Mouse (Mus musculus): ENCODE measurements at regions not wholly inside any gene's neighbourhood (a gene's known extent, or its start where the extent isn't known, plus 50 kb on each side); places are given as distances from the start of the nearest gene placed in this dataset.
A peak's percentile ranks its signal among the peaks of the same experiment; 100 is the strongest.

DNA sequence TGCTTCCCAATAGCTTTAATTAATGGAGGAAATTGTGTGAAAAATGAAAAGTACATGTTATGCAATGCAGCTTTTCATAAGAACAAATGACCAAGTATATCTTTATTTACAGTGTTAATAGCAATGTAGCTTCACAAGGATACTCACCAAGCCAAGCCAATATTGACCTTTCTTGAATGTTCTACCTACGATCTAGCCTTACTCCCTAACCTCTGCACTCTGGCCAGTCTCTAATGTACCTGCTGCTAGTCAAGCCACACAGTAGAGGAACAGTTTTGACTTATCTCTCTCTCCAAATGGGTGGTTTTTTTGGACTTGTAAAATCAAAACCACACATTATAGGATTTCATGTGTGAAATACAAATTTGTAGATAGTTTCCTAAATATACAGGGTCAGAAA, 70.8 kb upstream of the Dpyd start:
- Histone ChIP-seq H3K4me3 (replicated peaks) (no peak overlapping the region), H3K4me1 (no peaks in the 10 kb centered on the region), H3K36me3 (replicated peaks; ENCODE audit: low read length) (no peaks in the 10 kb centered on the region), H3K9me3 (no peaks in the 10 kb centered on the region), H3K27me3 (replicated peaks) (no peaks in the 10 kb centered on the region)
- no peak for TF ChIP-seq FLI1 (IDR thresholded peaks at IDR 0.05; ENCODE audit: low read length)
- TF ChIP-seq GATA1 (IDR thresholded peaks at IDR 0.05; ENCODE audit: borderline replicate concordance, low read length), result no peak

DNA sequence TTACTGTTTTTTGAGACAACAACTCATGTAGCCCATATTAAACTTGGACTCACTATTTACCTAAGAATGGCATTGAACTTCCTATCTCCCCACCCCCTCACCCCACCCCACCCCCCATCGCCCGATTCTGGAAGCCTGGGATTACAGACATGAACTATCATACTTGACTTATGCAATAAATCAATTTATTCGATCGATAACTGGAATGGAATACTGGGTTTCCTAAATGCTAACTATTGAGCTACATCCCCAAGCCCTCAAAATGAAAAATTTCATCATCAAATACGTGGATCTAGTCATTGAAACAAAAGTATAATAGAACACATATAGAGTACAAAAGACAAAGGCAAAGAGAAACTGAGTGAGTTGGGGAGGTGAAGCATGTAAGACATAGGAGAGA, 70.1 kb upstream of the Dpyd start:
- no peaks in the 10 kb centered on the region for H3K27me3 ChIP-seq (replicated peaks)
- no peaks in the 10 kb centered on the region for H3K36me3 ChIP-seq (replicated peaks; ENCODE audit: low read length)
- H3K4me3 ChIP-seq (replicated peaks), result no peak overlapping the region
- H3K4me1 ChIP-seq, result no peaks in the 10 kb centered on the region
- no peaks in the 10 kb centered on the region for H3K9me3 ChIP-seq
- no peak for TF ChIP-seq GATA1 (IDR thresholded peaks at IDR 0.05; ENCODE audit: borderline replicate concordance, low read length)
- TF ChIP-seq FLI1 (IDR thresholded peaks at IDR 0.05; ENCODE audit: low read length), result no peak

DNA sequence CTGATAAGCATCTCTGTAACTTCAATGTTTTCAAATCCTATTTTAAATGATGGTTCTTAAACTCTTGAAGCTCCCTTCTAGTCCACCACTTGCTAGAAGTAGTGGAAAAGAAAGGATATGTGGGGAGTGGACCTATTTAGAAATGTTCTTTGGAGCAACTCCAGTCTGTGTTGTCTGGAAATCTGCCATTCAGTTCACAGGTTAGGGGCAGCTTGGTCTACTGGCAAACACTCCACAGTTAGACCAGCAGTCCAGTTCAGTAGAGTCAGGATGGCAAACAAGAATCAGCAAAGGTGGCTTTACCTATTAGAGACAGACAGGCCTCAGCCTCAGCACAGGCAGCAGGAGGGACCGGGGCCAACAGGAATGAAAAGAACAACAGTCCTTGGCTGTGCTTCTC, 67.3 kb upstream of the Dpyd start:
- no peak overlapping the region for H3K4me3 ChIP-seq (replicated peaks)
- TF ChIP-seq GATA1 (IDR thresholded peaks at IDR 0.05; ENCODE audit: borderline replicate concordance, low read length), result no peak
- no peak for TF ChIP-seq FLI1 (IDR thresholded peaks at IDR 0.05; ENCODE audit: low read length)
- H3K27me3 ChIP-seq (replicated peaks), result no peaks in the 10 kb centered on the region
- H3K4me1 ChIP-seq, result no peaks in the 10 kb centered on the region
- H3K9me3 ChIP-seq, result no peaks in the 10 kb centered on the region
- no peaks in the 10 kb centered on the region for H3K36me3 ChIP-seq (replicated peaks; ENCODE audit: low read length)

DNA sequence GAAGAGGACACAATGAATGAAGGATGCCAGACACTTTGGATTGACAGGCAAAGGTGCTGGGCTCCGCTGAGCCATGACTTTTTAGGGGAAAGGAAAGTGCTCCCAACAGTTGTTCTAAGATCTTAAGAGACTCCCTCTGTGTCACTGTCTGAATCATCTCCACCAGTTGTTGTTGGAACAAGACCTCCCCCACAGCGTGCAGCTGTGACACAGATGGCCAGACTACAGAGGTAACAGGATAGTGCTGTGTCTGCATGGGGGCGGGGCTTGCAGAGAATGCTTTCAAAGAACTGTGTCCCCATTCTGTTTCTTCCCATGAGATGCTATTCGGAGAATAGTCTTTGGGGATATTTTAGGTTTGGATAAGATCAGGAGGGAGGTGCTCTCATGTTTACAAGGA, 61.7 kb upstream of the Dpyd start:
- no peaks in the 10 kb centered on the region for H3K27me3 ChIP-seq (replicated peaks)
- H3K4me1 ChIP-seq, result no peaks in the 10 kb centered on the region
- no peaks in the 10 kb centered on the region for H3K36me3 ChIP-seq (replicated peaks; ENCODE audit: low read length)
- no peak for TF ChIP-seq GATA1 (IDR thresholded peaks at IDR 0.05; ENCODE audit: borderline replicate concordance, low read length)
- TF ChIP-seq FLI1 (IDR thresholded peaks at IDR 0.05; ENCODE audit: low read length), result no peak
- H3K4me3 ChIP-seq (replicated peaks), result no peak overlapping the region
- H3K9me3 ChIP-seq, result peaks cover 3% of the 10 kb centered on the region; the same call in 1 of the 2 replicates

DNA sequence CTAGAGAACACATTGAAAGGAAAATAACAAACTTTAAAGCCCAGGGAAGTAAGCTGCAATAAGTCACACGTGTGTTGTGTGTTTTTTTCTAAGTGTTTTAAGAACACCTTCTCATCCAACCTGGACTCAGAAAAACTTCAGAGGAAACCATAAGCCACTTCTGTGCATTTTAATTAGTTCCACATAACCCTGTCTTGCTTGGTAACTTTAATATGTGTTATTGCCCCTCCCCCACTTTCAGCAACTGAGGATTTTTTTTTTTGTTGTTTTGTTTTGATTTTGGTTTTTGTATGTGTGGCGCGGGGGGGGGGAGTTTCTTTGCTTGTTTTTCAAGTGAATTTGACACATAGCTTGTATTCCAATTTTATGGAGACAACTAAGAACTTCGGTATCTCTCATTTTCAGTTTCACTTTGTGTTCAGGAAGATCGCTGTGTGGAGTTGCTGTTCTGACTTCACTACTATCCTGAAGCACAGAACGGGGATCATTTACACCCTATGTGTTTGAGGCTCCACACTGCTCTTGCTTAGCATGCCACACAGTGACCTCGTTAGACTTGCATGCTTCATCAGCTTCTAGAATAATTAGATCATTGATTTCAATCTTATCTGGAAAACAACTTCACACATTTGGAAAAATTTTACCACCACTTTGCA, 54.2 kb upstream of the Dpyd start:
- Histone ChIP-seq H3K36me3 (replicated peaks; ENCODE audit: low read length) (no peaks in the 10 kb centered on the region), H3K4me3 (replicated peaks) (peak overlapping the region; percentile 88), H3K27me3 (replicated peaks) (no peaks in the 10 kb centered on the region), H3K9me3 (peaks cover 6% of the 10 kb centered on the region; the same call in 1 of the 2 replicates), H3K4me1 (no peaks in the 10 kb centered on the region)
- TF ChIP-seq GATA1 (IDR thresholded peaks at IDR 0.05; ENCODE audit: borderline replicate concordance, low read length) (no peak), FLI1 (IDR thresholded peaks at IDR 0.05; ENCODE audit: low read length) (no peak)

DNA sequence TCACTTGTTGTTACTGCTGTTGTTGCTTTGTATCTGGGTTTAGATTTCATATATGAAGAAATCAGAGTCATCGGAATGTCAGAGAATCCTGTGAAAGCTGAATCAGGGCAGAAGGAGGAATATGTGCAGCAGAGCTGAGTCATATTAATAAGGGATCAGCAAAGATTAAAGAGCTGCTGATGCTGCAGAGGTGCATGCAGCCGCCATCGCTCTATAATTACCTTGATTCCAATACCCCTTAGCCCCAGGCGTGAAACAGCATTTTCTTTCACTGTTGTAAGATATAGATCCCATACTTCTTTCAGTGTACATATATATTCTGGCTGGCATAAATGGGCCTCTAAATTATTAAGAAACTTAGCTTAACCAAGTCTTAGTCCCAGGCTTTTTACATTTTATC, 51.1 kb upstream of the Dpyd start:
- Histone ChIP-seq H3K9me3 (peaks cover 4% of the 10 kb centered on the region; the same call in 1 of the 2 replicates), H3K4me3 (replicated peaks) (no peak overlapping the region), H3K36me3 (replicated peaks; ENCODE audit: low read length) (no peaks in the 10 kb centered on the region), H3K27me3 (replicated peaks) (no peaks in the 10 kb centered on the region), H3K4me1 (no peaks in the 10 kb centered on the region)
- TF ChIP-seq FLI1 (IDR thresholded peaks at IDR 0.05; ENCODE audit: low read length), result no peak
- no peak for TF ChIP-seq GATA1 (IDR thresholded peaks at IDR 0.05; ENCODE audit: borderline replicate concordance, low read length)

DNA sequence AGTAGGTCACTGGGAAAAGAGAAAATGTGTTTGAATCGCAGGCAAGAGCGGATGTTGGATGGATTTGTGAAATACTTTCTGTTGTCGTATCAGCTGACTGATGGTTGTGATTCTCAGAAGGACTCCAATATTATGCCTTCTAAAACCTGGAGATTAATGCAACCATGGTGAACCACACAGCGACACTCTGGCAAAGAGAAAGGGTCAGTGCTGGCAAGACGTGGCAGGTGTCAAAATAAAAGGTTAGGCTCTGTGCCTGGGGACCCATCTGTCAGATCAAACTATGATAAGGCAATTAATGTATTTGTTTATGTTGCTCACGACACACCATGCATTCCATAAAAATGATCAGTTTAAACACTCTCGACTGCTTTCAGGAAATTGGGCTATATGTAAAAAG, 50.0 kb upstream of the Dpyd start:
- H3K9me3 ChIP-seq, result peaks cover 8% of the 10 kb centered on the region
- no peak overlapping the region for H3K4me3 ChIP-seq (replicated peaks)
- no peaks in the 10 kb centered on the region for H3K27me3 ChIP-seq (replicated peaks)
- H3K4me1 ChIP-seq, result no peaks in the 10 kb centered on the region
- no peaks in the 10 kb centered on the region for H3K36me3 ChIP-seq (replicated peaks; ENCODE audit: low read length)
- TF ChIP-seq FLI1 (IDR thresholded peaks at IDR 0.05; ENCODE audit: low read length) (no peak), GATA1 (IDR thresholded peaks at IDR 0.05; ENCODE audit: borderline replicate concordance, low read length) (no peak)

Data from megakaryocyte, embryonic 14.5 days (primary cell).